Mouse (Mus musculus) gastrocnemius, adult 8-10 months (tissue): ENCODE measurements around the gene Yars. TPM values are rescaled to one million over a fixed set of nuclear protein-coding genes. Genes with fewer than 3 reads are reported as not detected.

Experiments used
- DNase-seq, 2 experiments: peaks; one replicate each; pipeline ENCODE4 v3.0.0; 2022; ENCODE audit warnings: low spot score in 2 of 2
- total RNA-seq, 4 experiments: library from RNA; stranded (reverse); gene quantifications; 2 replicates each; pipeline ENCODE4 v1.2.4; 2022

Yars gene
- 10 to 100 TPM; 31.2 to 44.4 (median 35.3) TPM for total RNA-seq

GRCm38 (mm10) chr4:129189542-129190519 is at the start of gene Yars, which contains the start of gene S100pbp:
Gene Yars (plus strand): TSS chr4:129189760.
Gene S100pbp (minus strand): TSS chr4:129189727.
- peak; percentile 95 to 96 for DNase-seq

- DNase-seq = no peak
Measured at GRCm38 (mm10) chr4:129140808-129141207, 48.8 kb upstream of the Yars start.

GRCm38 (mm10) chr4:129141560-129142438 is 47.8 kb upstream of the Yars start:
- no peak for DNase-seq

- no peak for DNase-seq
Measured at GRCm38 (mm10) chr4:129142439-129143045, 47.0 kb upstream of the Yars start.

- DNase-seq = no peak
Measured at GRCm38 (mm10) chr4:129143509-129143908, 46.1 kb upstream of the Yars start.

- DNase-seq = no peak
Measured at GRCm38 (mm10) chr4:129144401-129145367, 44.9 kb upstream of the Yars start.

GRCm38 (mm10) chr4:129145411-129145810 is 44.1 kb upstream of the Yars start:
- no peak for DNase-seq

- no peak for DNase-seq
Measured at GRCm38 (mm10) chr4:129145943-129146342, 43.6 kb upstream of the Yars start.

- no peak for DNase-seq
Measured at GRCm38 (mm10) chr4:129146392-129146791, 43.2 kb upstream of the Yars start.

GRCm38 (mm10) chr4:129147552-129148103 is 41.9 kb upstream of the Yars start:
- DNase-seq = no peak

GRCm38 (mm10) chr4:129149321-129149720 is 40.2 kb upstream of the Yars start:
- no peak for DNase-seq

GRCm38 (mm10) chr4:129151276-129151811 is 38.2 kb upstream of the Yars start:
- no peak for DNase-seq

- no peak for DNase-seq
Measured at GRCm38 (mm10) chr4:129157541-129157940, 32.0 kb upstream of the Yars start.

GRCm38 (mm10) chr4:129158549-129158948 is 31.0 kb upstream of the Yars start:
- DNase-seq = no peak

- no peak for DNase-seq
Measured at GRCm38 (mm10) chr4:129161076-129161475, 28.5 kb upstream of the Yars start.

- DNase-seq = no peak
Measured at GRCm38 (mm10) chr4:129161581-129162255, 27.8 kb upstream of the Yars start.

- no peak for DNase-seq
Measured at GRCm38 (mm10) chr4:129172529-129172928, 17.0 kb upstream of the Yars start.

GRCm38 (mm10) chr4:129179560-129179959 is 10.0 kb upstream of the Yars start:
- DNase-seq = no peak

- no peak for DNase-seq
Measured at GRCm38 (mm10) chr4:129188041-129188659, 1.4 kb upstream of the Yars start.
